Mouse (Mus musculus) MEL (cell line): ENCODE results near the gene Plekhg3. TPM values are rescaled to one million over a fixed set of nuclear protein-coding genes. Genes with fewer than 3 reads are reported as not detected.

ENCODE experiments used
- DNase-seq: peaks from one replicate; pipeline ENCODE4 v3.0.0; 2011; ENCODE audit warnings: low read depth, low spot score
- H3K27ac ChIP-seq: 2 replicates; pipeline ENCODE4 v1.5.1; 2012; ENCODE audit warnings: low read depth, mild to moderate bottlenecking, control low read depth, low read length, moderate library complexity; ENCODE audit not compliant: control insufficient read depth
- H3K27me3 ChIP-seq, 2 experiments: fragments of 150-350 bp in 1 of 2; sonication (generic) in 1 of 2; 2 replicates each; pipeline ENCODE4 v1.6.1; 2012; ENCODE audit warnings: low read length in 2 of 2, mild to moderate bottlenecking in 2 of 2, improper control_type of control experiment in 1 of 2, moderate library complexity in 1 of 2; ENCODE audit not compliant: insufficient read depth in 2 of 2, control insufficient read depth in 1 of 2
- H3K36me3 ChIP-seq, 2 experiments: 2 replicates each; pipeline ENCODE4 v1.6.1; 2012 to 2014; ENCODE audit warnings: low read length in 2 of 2, improper control_type of control experiment in 1 of 2, inconsistent platforms in 1 of 2, mild to moderate bottlenecking in 1 of 2; ENCODE audit not compliant: insufficient read depth in 2 of 2, control insufficient read depth in 1 of 2
- H3K4me1 ChIP-seq, 2 experiments: fragments of 150-350 bp in 1 of 2; sonication (generic) in 1 of 2; 2 replicates each; pipeline ENCODE4 v1.6.1; 2012; ENCODE audit warnings: low read length in 2 of 2, improper control_type of control experiment in 1 of 2, mild to moderate bottlenecking in 1 of 2; ENCODE audit not compliant: insufficient read depth in 2 of 2, control insufficient read depth in 1 of 2
- H3K4me3 ChIP-seq, 2 experiments: fragments of 150-350 bp in 1 of 2; sonication (generic) in 1 of 2; 2 replicates each; pipeline ENCODE4 v1.5.1; 2012; ENCODE audit warnings: low read depth in 2 of 2, low read length in 2 of 2, mild to moderate bottlenecking in 2 of 2, moderate library complexity in 2 of 2, control low read depth in 1 of 2, improper control_type of control experiment in 1 of 2; ENCODE audit not compliant: control insufficient read depth in 1 of 2, insufficient read depth in 1 of 2
- H3K79me2 ChIP-seq: 2 replicates; pipeline ENCODE4 v1.6.1; 2012; ENCODE audit warnings: mild to moderate bottlenecking, low read length, moderate library complexity; ENCODE audit not compliant: control insufficient read depth, poor library complexity, insufficient read depth
- H3K9ac ChIP-seq: 2 replicates; pipeline ENCODE4 v1.6.1; 2012; ENCODE audit warnings: low read depth, mild to moderate bottlenecking, control low read depth, low read length, moderate library complexity; ENCODE audit not compliant: control insufficient read depth, poor library complexity, severe bottlenecking
- H3K9me3 ChIP-seq: fragments of 150-350 bp; sonication (generic); replicated peaks from 2 replicates; pipeline ENCODE4 v1.6.1; 2012; ENCODE audit warnings: mild to moderate bottlenecking, low read length, improper control_type of control experiment, moderate library complexity; ENCODE audit not compliant: insufficient read depth
- BHLHE40 ChIP-seq: IDR thresholded peaks from 2 replicates; pipeline ENCODE4 v1.6.1; 2012; ENCODE audit warnings: low read depth, mild to moderate bottlenecking, inconsistent platforms, low read length, improper control_type of control experiment, borderline replicate concordance
- CHD1 ChIP-seq: IDR thresholded peaks from 2 replicates; pipeline ENCODE4 v1.6.1; 2012; ENCODE audit warnings: low read depth, mild to moderate bottlenecking, inconsistent platforms, low read length, improper control_type of control experiment
- CTCF ChIP-seq, 3 experiments: IDR thresholded peaks in 2 of 3; conservative IDR thresholded peaks in 1 of 3; 2 replicates each; pipeline ENCODE4 v1.5.1; 2011 to 2012; ENCODE audit warnings: low read length in 3 of 3, low read depth in 2 of 3, mild to moderate bottlenecking in 2 of 3, improper control_type of control experiment in 1 of 3, inconsistent platforms in 1 of 3, mixed read lengths in 1 of 3, moderate library complexity in 1 of 3; ENCODE audit not compliant: control insufficient read depth in 1 of 3, insufficient read depth in 1 of 3, poor library complexity in 1 of 3, severe bottlenecking in 1 of 3
- E2F4 ChIP-seq: IDR thresholded peaks from 2 replicates; pipeline ENCODE4 v1.6.1; 2011; ENCODE audit warnings: low read depth, low read length, improper control_type of control experiment, borderline replicate concordance
- ELF1 ChIP-seq: IDR thresholded peaks from 2 replicates; pipeline ENCODE4 v1.6.1; 2014; ENCODE audit warnings: low read depth, mild to moderate bottlenecking, inconsistent platforms, low read length, improper control_type of control experiment, moderate library complexity
- GABPA ChIP-seq: IDR thresholded peaks from 2 replicates; pipeline ENCODE4 v1.6.1; 2012; ENCODE audit warnings: low read depth, mild to moderate bottlenecking, inconsistent platforms, low read length, improper control_type of control experiment, moderate library complexity
- GATA1 ChIP-seq: IDR thresholded peaks from 2 replicates; pipeline ENCODE4 v1.6.1; 2011; ENCODE audit warnings: low read depth, low read length, improper control_type of control experiment
- HCFC1 ChIP-seq: IDR thresholded peaks from 2 replicates; pipeline ENCODE4 v1.6.1; 2012; ENCODE audit warnings: low read depth, mild to moderate bottlenecking, inconsistent platforms, low read length, improper control_type of control experiment, moderate library complexity
- JUND ChIP-seq: IDR thresholded peaks from 2 replicates; pipeline ENCODE4 v1.6.1; 2011; ENCODE audit warnings: low read depth, mild to moderate bottlenecking, improper control_type of control experiment, low read length
- MAFK ChIP-seq: IDR thresholded peaks from 2 replicates; pipeline ENCODE4 v1.6.1; 2011; ENCODE audit warnings: low read depth, mild to moderate bottlenecking, low read length, improper control_type of control experiment, borderline replicate concordance
- MAZ ChIP-seq: IDR thresholded peaks from 2 replicates; pipeline ENCODE4 v1.6.1; 2012; ENCODE audit warnings: low read depth, mild to moderate bottlenecking, inconsistent platforms, low read length, improper control_type of control experiment
- MEF2A ChIP-seq: IDR thresholded peaks from 2 replicates; pipeline ENCODE4 v1.6.1; 2014; ENCODE audit warnings: low read depth, mild to moderate bottlenecking, inconsistent platforms, low read length, improper control_type of control experiment; ENCODE audit not compliant: poor library complexity, insufficient replicate concordance, severe bottlenecking; ENCODE audit errors: extremely low read depth
- NRF1 ChIP-seq: IDR thresholded peaks from 2 replicates; pipeline ENCODE4 v1.6.1; 2014; ENCODE audit warnings: low read depth, mild to moderate bottlenecking, inconsistent platforms, low read length, improper control_type of control experiment, moderate library complexity; ENCODE audit not compliant: poor library complexity, insufficient read depth, severe bottlenecking
- POLR2A ChIP-seq, 2 experiments: IDR thresholded peaks; 2 replicates each; pipeline ENCODE4 v1.6.1; 2011 to 2012; ENCODE audit warnings: low read length in 2 of 2, mild to moderate bottlenecking in 2 of 2, control low read depth in 1 of 2, improper control_type of control experiment in 1 of 2, low read depth in 1 of 2, moderate library complexity in 1 of 2; ENCODE audit not compliant: control insufficient read depth in 1 of 2, insufficient read depth in 1 of 2, poor library complexity in 1 of 2
- POLR2AphosphoS2 ChIP-seq: IDR thresholded peaks from 2 replicates; pipeline ENCODE4 v1.6.1; 2011; ENCODE audit warnings: low read length, improper control_type of control experiment
- POLR2AphosphoS5 ChIP-seq: IDR thresholded peaks from 2 replicates; pipeline ENCODE4 v1.6.1; 2012; ENCODE audit warnings: low read depth, borderline replicate concordance, mild to moderate bottlenecking, inconsistent platforms, low read length, moderate library complexity, mixed read lengths
- RAD21 ChIP-seq: IDR thresholded peaks from 2 replicates; pipeline ENCODE4 v1.6.1; 2011; ENCODE audit warnings: mild to moderate bottlenecking, low read depth, low read length, improper control_type of control experiment
- SIN3A ChIP-seq: IDR thresholded peaks from 2 replicates; pipeline ENCODE4 v1.6.1; 2012; ENCODE audit warnings: low read length, improper control_type of control experiment, inconsistent platforms
- SMC3 ChIP-seq: IDR thresholded peaks from 2 replicates; pipeline ENCODE4 v1.6.1; 2011; ENCODE audit warnings: low read depth, low read length, improper control_type of control experiment
- TCF12 ChIP-seq: IDR thresholded peaks from 2 replicates; pipeline ENCODE4 v1.6.1; 2014; ENCODE audit warnings: low read depth, mild to moderate bottlenecking, inconsistent platforms, low read length, improper control_type of control experiment, moderate library complexity
- UBTF ChIP-seq: IDR thresholded peaks from 2 replicates; pipeline ENCODE4 v1.6.1; 2012; ENCODE audit warnings: low read depth, mild to moderate bottlenecking, inconsistent platforms, low read length, improper control_type of control experiment, moderate library complexity, borderline replicate concordance; ENCODE audit not compliant: insufficient read depth
- USF2 ChIP-seq, 2 experiments: IDR thresholded peaks; 2 replicates each; pipeline ENCODE4 v1.6.1; 2011 to 2012; ENCODE audit warnings: improper control_type of control experiment in 2 of 2, low read length in 2 of 2, borderline replicate concordance in 1 of 2, inconsistent platforms in 1 of 2, low read depth in 1 of 2, mild to moderate bottlenecking in 1 of 2; ENCODE audit not compliant: insufficient read depth in 1 of 2
- ZC3H11A ChIP-seq: IDR thresholded peaks from 2 replicates; pipeline ENCODE4 v1.6.1; 2012; ENCODE audit warnings: low read depth, mild to moderate bottlenecking, inconsistent platforms, low read length, improper control_type of control experiment
- ZKSCAN1 ChIP-seq: IDR thresholded peaks from 2 replicates; pipeline ENCODE4 v1.6.1; 2012; ENCODE audit warnings: low read depth, mild to moderate bottlenecking, inconsistent platforms, low read length, improper control_type of control experiment, moderate library complexity
- ZMIZ1 ChIP-seq: IDR thresholded peaks from 2 replicates; pipeline ENCODE4 v1.6.1; 2012; ENCODE audit warnings: low read depth, mild to moderate bottlenecking, inconsistent platforms, low read length, improper control_type of control experiment, moderate library complexity
- ZNF384 ChIP-seq: IDR thresholded peaks from 2 replicates; pipeline ENCODE4 v1.6.1; 2012; ENCODE audit warnings: low read depth, mild to moderate bottlenecking, inconsistent platforms, low read length, improper control_type of control experiment
- polyA plus RNA-seq, 2 experiments: library from polyadenylated mRNA; stranded (reverse) in 1 of 2; unstranded in 1 of 2; fragments of >175 nt in 1 of 2; fragments of >200 nt in 1 of 2; gene quantifications; 2 replicates each; pipeline versions ENCODE4 v1.2.1 to v1.2.4; 2012; ENCODE audit warnings: low replicate concordance in 2 of 2, low read depth in 1 of 2; ENCODE audit not compliant: insufficient read length in 2 of 2, insufficient read depth in 1 of 2, missing spikeins in 1 of 2
- total RNA-seq: library from RNA; depleted of rRNA; stranded (reverse); fragments of 300-350 nt; gene quantifications from 2 replicates; pipeline ENCODE4 v1.2.3, GENCODE M21; 2012

The Plekhg3 gene
- total and polyA plus RNA-seq, 3 experiments, result 0.92 to 7.0 TPM; not detected in 1

- TF ChIP-seq POLR2AphosphoS2 (no peak), USF2 (IDR thresholded peaks at IDR 0.05; ENCODE audit: borderline replicate concordance in 1 of 2, insufficient read depth in 1 of 2, low read depth in 1 of 2, low read length in 2 of 2) (no peak), TCF12 (no peak), NRF1 (no peak), UBTF (no peak), POLR2AphosphoS5 (no peak), GABPA (no peak), POLR2A (IDR thresholded peaks at IDR 0.05; ENCODE audit: control insufficient read depth in 1 of 2, insufficient read depth in 1 of 2, low read depth in 1 of 2, low read length in 2 of 2, poor library complexity in 1 of 2) (no peak), ZC3H11A (no peak), RAD21 (no peak), HCFC1 (no peak), ZKSCAN1 (no peak), GATA1 (no peak), SMC3 (no peak), E2F4 (no peak), ZMIZ1 (no peak), MAZ (no peak), MAFK (no peak)
- H3K79me2 ChIP-seq, result no peaks in the 10 kb centered on the region
- H3K9me3 ChIP-seq, result no peaks in the 10 kb centered on the region
- H3K9ac ChIP-seq, result no peak overlapping the region
- H3K36me3 ChIP-seq, result peaks cover 0 to 2% of the 10 kb centered on the region in 2 experiments; a peak in 1 of 4 replicates
- no peak overlapping the region for H3K27ac ChIP-seq
- H3K4me3 ChIP-seq, result no peak overlapping the region
- no peak for DNase-seq
- peaks cover 0 to 22% of the 10 kb centered on the region in 2 experiments; a peak in 2 of 4 replicates for H3K4me1 ChIP-seq
- H3K27me3 ChIP-seq, result no peaks in the 10 kb centered on the region
Measured at GRCm38 (mm10) chr12:76582139-76582538, 51.4 kb downstream of the Plekhg3 start.

- Histone ChIP-seq H3K9me3 (no peaks in the 10 kb centered on the region), H3K9ac (no peak overlapping the region), H3K27ac (no peak overlapping the region), H3K4me3 (no peak overlapping the region), H3K4me1 (peaks cover 0 to 16% of the 10 kb centered on the region in 2 experiments; a peak in 2 of 4 replicates), H3K79me2 (no peaks in the 10 kb centered on the region), H3K36me3 (peaks cover 0 to 2% of the 10 kb centered on the region in 2 experiments; a peak in 1 of 4 replicates), H3K27me3 (no peaks in the 10 kb centered on the region)
- DNase-seq, result peak; percentile 37
- TF ChIP-seq POLR2AphosphoS2 (no peak), GABPA (no peak), CHD1 (no peak), UBTF (no peak), MEF2A (no peak), RAD21 (no peak), JUND (no peak), POLR2A (IDR thresholded peaks at IDR 0.05; ENCODE audit: control insufficient read depth in 1 of 2, insufficient read depth in 1 of 2, low read depth in 1 of 2, low read length in 2 of 2, poor library complexity in 1 of 2) (no peak), BHLHE40 (no peak), ELF1 (no peak), CTCF (IDR thresholded peaks at IDR 0.05 in 2 of 3, conservative IDR thresholded peaks at IDR 0.05 in 1 of 3; ENCODE audit: control insufficient read depth in 1 of 3, insufficient read depth in 1 of 3, low read depth in 2 of 3, low read length in 3 of 3, poor library complexity in 1 of 3, severe bottlenecking in 1 of 3) (no peak), MAZ (no peak), ZNF384 (no peak), SIN3A (no peak), MAFK (no peak)
Measured at GRCm38 (mm10) chr12:76582841-76583240, 52.1 kb downstream of the Plekhg3 start.
